Comparison of ENCODE assay signal across 25 mouse cellular contexts in genomic region chr10:112360704-112361103, GRCm38 (mm10).
DNase-seq lines count a peak whose midpoint lies in the region; ATAC-seq and TF ChIP-seq lines count a peak whose summit lies in the region.
"Had no signal": no experiment of that assay in that cellular context is flagged by ENCODE, and none has a peak within 500 bp of the region (broad histone marks: within the 10 kb centered on the region; RNA-seq: fewer than 3 reads in every experiment).

No protein-coding gene starts in this region.

- intact Hi-C loops in gastrocnemius, postnatal 36 days (cut with DNase I): no loop called here

- no peak overlapping the region for H3K4me2 ChIP-seq in forebrain, embryonic 16.5 days (ENCODE audit: low read length)
- no peak overlapping the region for H3K4me2 ChIP-seq in forebrain, postnatal 0 days (ENCODE audit: low read depth)
- no peak overlapping the region for H3K4me2 ChIP-seq in midbrain, postnatal 0 days (ENCODE audit: low read depth, low read length, poor library complexity, severe bottlenecking)
- H3K4me2 ChIP-seq in midbrain, embryonic 15.5 days: no peak overlapping the region
- no peak overlapping the region for H3K4me2 ChIP-seq in hindbrain, postnatal 0 days (ENCODE audit: low read depth, low read length)
- H3K4me2 ChIP-seq: heart, embryonic 13.5 days; kidney, embryonic 15.5 days; liver, embryonic 13.5 days; midbrain, embryonic 12.5 days had no signal

- H3K9me3 ChIP-seq in forebrain, embryonic 16.5 days (ENCODE audit: control insufficient read depth, low read length): no peaks in the 10 kb centered on the region
- no peaks in the 10 kb centered on the region for H3K9me3 ChIP-seq in forebrain, postnatal 0 days (ENCODE audit: low read length)
- H3K9me3 ChIP-seq in midbrain, postnatal 0 days (ENCODE audit: low read length): no peaks in the 10 kb centered on the region
- H3K9me3 ChIP-seq in midbrain, embryonic 15.5 days: no peaks in the 10 kb centered on the region
- H3K9me3 ChIP-seq in hindbrain, postnatal 0 days (ENCODE audit: low read length): no peaks in the 10 kb centered on the region
- H3K9me3 ChIP-seq: heart, embryonic 13.5 days; kidney, embryonic 15.5 days; liver, embryonic 13.5 days; midbrain, embryonic 12.5 days had no signal

- 52% methylated on average over 5 of the region's 5 CpGs for WGBS in forebrain, embryonic 16.5 days
- 53% methylated on average over 5 of the region's 5 CpGs for WGBS in forebrain, postnatal 0 days
- WGBS in midbrain, postnatal 0 days: 66% methylated on average over 5 of the region's 5 CpGs
- 62% methylated on average over 5 of the region's 5 CpGs for whole genome bisulfite sequencing in midbrain, embryonic 15.5 days
- 59% methylated on average over 5 of the region's 5 CpGs for whole genome bisulfite sequencing in hindbrain, postnatal 0 days

- no peak for TF ChIP-seq CTCF in forebrain, postnatal 0 days (IDR thresholded peaks at IDR 0.05; ENCODE audit: low read depth)
- no peak for TF ChIP-seq CTCF in midbrain, postnatal 0 days (IDR thresholded peaks at IDR 0.05)
- no peak for TF ChIP-seq CTCF in hindbrain, postnatal 0 days (IDR thresholded peaks at IDR 0.05; ENCODE audit: low read depth)

- H3K36me3 ChIP-seq in forebrain, embryonic 16.5 days (ENCODE audit: control insufficient read depth, insufficient read depth): no peaks in the 10 kb centered on the region
- H3K36me3 ChIP-seq in forebrain, postnatal 0 days (ENCODE audit: insufficient read depth): no peaks in the 10 kb centered on the region
- no peaks in the 10 kb centered on the region for H3K36me3 ChIP-seq in midbrain, postnatal 0 days (ENCODE audit: insufficient read depth, low read length)
- no peaks in the 10 kb centered on the region for H3K36me3 ChIP-seq in midbrain, embryonic 15.5 days (replicated peaks)
- H3K36me3 ChIP-seq in hindbrain, postnatal 0 days (ENCODE audit: insufficient read depth, low read length): no peaks in the 10 kb centered on the region
- H3K36me3 ChIP-seq: G1E; heart, embryonic 13.5 days; kidney, embryonic 15.5 days; liver, embryonic 13.5 days; midbrain, embryonic 12.5 days had no signal

- H3K27ac ChIP-seq in forebrain, embryonic 16.5 days (ENCODE audit: low read length): no peak overlapping the region
- H3K27ac ChIP-seq in forebrain, postnatal 0 days (ENCODE audit: low read depth, low read length): no peak overlapping the region
- H3K27ac ChIP-seq in midbrain, postnatal 0 days (ENCODE audit: low read depth, low read length): no peak overlapping the region
- H3K27ac ChIP-seq in midbrain, embryonic 15.5 days: no peak overlapping the region
- no peak overlapping the region for H3K27ac ChIP-seq in hindbrain, postnatal 0 days
- H3K27ac ChIP-seq: heart, embryonic 13.5 days; kidney, embryonic 15.5 days; left cerebral cortex, adult 2 months; liver, embryonic 13.5 days; midbrain, embryonic 12.5 days had no signal

- no peak for DNase-seq in forebrain, postnatal 0 days
- DNase-seq in midbrain, postnatal 0 days (ENCODE audit: low spot score): peak; percentile 47
- DNase-seq in hindbrain, postnatal 0 days (ENCODE audit: low spot score): peak; percentile 27
- DNase-seq in layer of hippocampus, adult 9-11 months: peak; percentile 17
- no peak for DNase-seq in heart, adult 11 months
- no peak for DNase-seq in gastrocnemius, postnatal 36 days
- DNase-seq: B cell, adult 2 months; cerebellum, adult 8-10 months; gastrocnemius, postnatal 10 days; heart, adult 18-20 months; heart, postnatal 14 days; kidney, adult 11 months; liver, embryonic 13.5 days; lung, adult 2 months; lung, postnatal 14 days; thymus, postnatal 14 days had no signal

- H3K4me1 ChIP-seq in forebrain, embryonic 16.5 days (replicated peaks; ENCODE audit: control insufficient read depth, insufficient read depth, low read length): peaks cover 4% of the 10 kb centered on the region
- H3K4me1 ChIP-seq in forebrain, postnatal 0 days (ENCODE audit: insufficient read depth): no peaks in the 10 kb centered on the region; the same call in 1 of the 2 replicates
- H3K4me1 ChIP-seq in midbrain, postnatal 0 days (ENCODE audit: insufficient read depth, low read length): no peaks in the 10 kb centered on the region
- H3K4me1 ChIP-seq in midbrain, embryonic 15.5 days: 0 out of 2 replicates have a peak, but pooled peaks cover 4% of the 10 kb centered on the region
- H3K4me1 ChIP-seq in hindbrain, postnatal 0 days (ENCODE audit: insufficient read depth, low read length): no peaks in the 10 kb centered on the region
- H3K4me1 ChIP-seq: kidney, embryonic 15.5 days; liver, embryonic 13.5 days; midbrain, embryonic 12.5 days had no signal

- H3K4me3 ChIP-seq in forebrain, embryonic 16.5 days (replicated peaks; ENCODE audit: low read length): no peak overlapping the region
- H3K4me3 ChIP-seq in forebrain, postnatal 0 days (ENCODE audit: low read depth, low read length): no peak overlapping the region
- H3K4me3 ChIP-seq in midbrain, postnatal 0 days (ENCODE audit: low read depth, low read length): no peak overlapping the region
- no peak overlapping the region for H3K4me3 ChIP-seq in midbrain, embryonic 15.5 days
- H3K4me3 ChIP-seq in hindbrain, postnatal 0 days (ENCODE audit: low read length): no peak overlapping the region
- H3K4me3 ChIP-seq: heart, embryonic 13.5 days; kidney, embryonic 15.5 days; left cerebral cortex, adult 2 months; liver, embryonic 13.5 days; midbrain, embryonic 12.5 days had no signal

- no peaks in the 10 kb centered on the region for H3K27me3 ChIP-seq in forebrain, embryonic 16.5 days (replicated peaks; ENCODE audit: control insufficient read depth, insufficient read depth, low read length)
- no peaks in the 10 kb centered on the region for H3K27me3 ChIP-seq in forebrain, postnatal 0 days (ENCODE audit: insufficient read depth, low read length)
- no peaks in the 10 kb centered on the region for H3K27me3 ChIP-seq in midbrain, postnatal 0 days (ENCODE audit: insufficient read depth, low read length)
- no peaks in the 10 kb centered on the region for H3K27me3 ChIP-seq in midbrain, embryonic 15.5 days (replicated peaks)
- no peaks in the 10 kb centered on the region for H3K27me3 ChIP-seq in hindbrain, postnatal 0 days (ENCODE audit: insufficient read depth, low read length)
- H3K27me3 ChIP-seq: CH12.LX; heart, embryonic 13.5 days; kidney, embryonic 15.5 days; liver, embryonic 13.5 days; midbrain, embryonic 12.5 days; Patski had no signal

- H3K9ac ChIP-seq in forebrain, embryonic 16.5 days (replicated peaks; ENCODE audit: low read depth, low read length): no peak overlapping the region
- no peak overlapping the region for H3K9ac ChIP-seq in forebrain, postnatal 0 days
- H3K9ac ChIP-seq in midbrain, postnatal 0 days (replicated peaks; ENCODE audit: low read length, poor library complexity, severe bottlenecking): no peak overlapping the region
- no peak overlapping the region for H3K9ac ChIP-seq in midbrain, embryonic 15.5 days
- no peak overlapping the region for H3K9ac ChIP-seq in hindbrain, postnatal 0 days (replicated peaks; ENCODE audit: low read length)
- H3K9ac ChIP-seq: heart, embryonic 13.5 days; kidney, embryonic 15.5 days; liver, embryonic 13.5 days; midbrain, embryonic 12.5 days had no signal

- ATAC-seq in forebrain, embryonic 16.5 days: 0 out of 2 replicates have a peak, but pooled peaks have one; percentile 45
- ATAC-seq in forebrain, postnatal 0 days: no peak
- no peak for ATAC-seq in midbrain, postnatal 0 days (ENCODE audit: low FRiP score)
- ATAC-seq in midbrain, embryonic 15.5 days (replicated peaks): no peak
- ATAC-seq in hindbrain, postnatal 0 days: 0 out of 2 replicates have a peak, but pooled peaks have one; percentile 55
- ATAC-seq: Patski had no signal

Comparison
In these comparisons a context has a peak if more than half of its experiments do, and no peak if none do; other contexts are left out.
1. ATAC-seq: peak in forebrain, embryonic 16.5 days (single experiment) and hindbrain, postnatal 0 days (single experiment); none in forebrain, postnatal 0 days (single experiment), midbrain, postnatal 0 days (single experiment) and midbrain, embryonic 15.5 days (single experiment).
2. DNase-seq: peak in midbrain, postnatal 0 days (single experiment), hindbrain, postnatal 0 days (single experiment) and layer of hippocampus, adult 9-11 months (single experiment); none in forebrain, postnatal 0 days (single experiment), heart, adult 11 months (single experiment) and gastrocnemius, postnatal 36 days (0 of 2).